Mouse (Mus musculus) lung, postnatal 0 days (tissue): ENCODE measurements at regions not wholly inside any gene's neighbourhood (a gene's known extent, or its start where the extent isn't known, plus 50 kb on each side); places are given as distances from the start of the nearest gene placed in this dataset.
A peak's percentile ranks its signal among the peaks of the same experiment; 100 is the strongest.

ENCODE experiments used
- ATAC-seq: fragments of 200-750 bp; cut with Nextera tagmentation; 2 replicates; pipeline ENCODE4 v1.8.0; 2017; ENCODE audit warnings: moderate library complexity
- DNase-seq: peaks from one replicate; pipeline ENCODE4 v3.0.0-alpha.2; 2016; ENCODE audit warnings: low spot score
- H3K27ac ChIP-seq: fragments of 300-500 bp; sonication (generic); 2 replicates; pipeline ENCODE4 v1.5.1; 2014; ENCODE audit warnings: antibody characterized with exemption, mild to moderate bottlenecking, low read length, mixed read lengths
- H3K27me3 ChIP-seq: fragments of 300-500 bp; sonication (generic); replicated peaks from 2 replicates; pipeline ENCODE4 v1.6.1; 2014; ENCODE audit warnings: low read length, mixed read lengths; ENCODE audit not compliant: insufficient read depth
- H3K36me3 ChIP-seq: fragments of 300-500 bp; sonication (generic); 2 replicates; pipeline ENCODE4 v1.6.1; 2014; ENCODE audit warnings: low read length, mixed read lengths; ENCODE audit not compliant: insufficient read depth
- H3K4me1 ChIP-seq: fragments of 300-500 bp; sonication (generic); 2 replicates; pipeline ENCODE4 v1.6.1; 2014; ENCODE audit warnings: antibody characterized with exemption, low read depth, low read length, mixed read lengths; ENCODE audit not compliant: insufficient read depth
- H3K4me2 ChIP-seq: fragments of 300-500 bp; sonication (generic); replicated peaks from 2 replicates; pipeline ENCODE4 v1.6.1; 2014; ENCODE audit warnings: low read depth, mild to moderate bottlenecking, low read length, moderate library complexity, mixed read lengths
- H3K4me3 ChIP-seq: fragments of 300-500 bp; sonication (generic); 2 replicates; pipeline ENCODE4 v1.5.1; 2014; ENCODE audit warnings: low read depth, low read length
- H3K9ac ChIP-seq: fragments of 300-500 bp; sonication (generic); replicated peaks from 2 replicates; pipeline ENCODE4 v1.6.1; 2014; ENCODE audit warnings: low read depth, mild to moderate bottlenecking
- H3K9me3 ChIP-seq: fragments of 300-500 bp; sonication (generic); 2 replicates; pipeline ENCODE4 v1.6.1; 2016; ENCODE audit warnings: low read length, mixed read lengths
- CTCF ChIP-seq: IDR thresholded peaks from 2 replicates; pipeline ENCODE4 v1.5.1; 2016; ENCODE audit warnings: antibody characterized with exemption, mild to moderate bottlenecking
- EP300 ChIP-seq: IDR thresholded peaks from 2 replicates; pipeline ENCODE4 v1.6.1; 2016; ENCODE audit warnings: antibody characterized with exemption, mild to moderate bottlenecking, control low read depth
- WGBS: fragments of 180-500 bp; shearing (Covaris S2); extraction: QIAGEN DNeasy Blood & Tissue Kit; methylation state at CpG from one replicate; pipeline ENCODE4 v1.1.7; 2014; 5-methylcytosine and 5-hydroxymethylcytosine counted together

- TF ChIP-seq CTCF (no peak), EP300 (no peak)
- H3K4me1 ChIP-seq, result peaks cover 8% of the 10 kb centered on the region
- H3K4me2 ChIP-seq, result no peak overlapping the region
- H3K27me3 ChIP-seq, result no peaks in the 10 kb centered on the region
- ATAC-seq (no peak), DNase-seq (peak; percentile 57)
- no peaks in the 10 kb centered on the region for H3K9me3 ChIP-seq
- H3K27ac ChIP-seq, result no peak overlapping the region
- H3K4me3 ChIP-seq, result no peak overlapping the region
- WGBS, result 51% methylated on average over 4 of the region's 4 CpGs
- H3K36me3 ChIP-seq, result no peaks in the 10 kb centered on the region
- H3K9ac ChIP-seq, result no peak overlapping the region
These were observed 76.3 kb downstream of the Ets2 start for GRCm38 (mm10) chr16:95778173-95778572.

- TF ChIP-seq CTCF (no peak), EP300 (peak; percentile 87)
- WGBS, result 55% methylated on average over 10 of the region's 10 CpGs
- ATAC-seq, result peak; percentile 90
These were observed 74.9 kb downstream of the Ets2 start for GRCm38 (mm10) chr16:95776610-95777363.

GRCm38 (mm10) chr16:95776010-95776409, 74.1 kb downstream of the Ets2 start:
- TF ChIP-seq EP300, result no peak
- TF ChIP-seq CTCF, result no peak
- ATAC-seq, result no peak
- Histone ChIP-seq H3K9ac (no peak overlapping the region), H3K4me2 (no peak overlapping the region), H3K27ac (no peak overlapping the region), H3K4me3 (no peak overlapping the region), H3K4me1 (peaks cover 8% of the 10 kb centered on the region), H3K36me3 (no peaks in the 10 kb centered on the region), H3K27me3 (no peaks in the 10 kb centered on the region), H3K9me3 (no peaks in the 10 kb centered on the region)
- 95% methylated on average over 1 of the region's 1 CpGs for WGBS
- DNase-seq, result no peak

More at GRCm38 (mm10) chr16:95776610-95777363, 74.9 kb downstream of the Ets2 start:
- Histone ChIP-seq H3K4me2 (no peak overlapping the region), H3K27me3 (no peaks in the 10 kb centered on the region), H3K9me3 (no peaks in the 10 kb centered on the region), H3K4me3 (no peak overlapping the region), H3K9ac (no peak overlapping the region), H3K27ac (no peak overlapping the region), H3K4me1 (peaks cover 8% of the 10 kb centered on the region), H3K36me3 (no peaks in the 10 kb centered on the region)
- peak; percentile 80 for DNase-seq

- WGBS, result 59% methylated on average over 5 of the region's 5 CpGs
- TF ChIP-seq EP300, result no peak
- TF ChIP-seq CTCF, result no peak
These were observed 73.5 kb downstream of the Ets2 start for GRCm38 (mm10) chr16:95775361-95775760.

GRCm38 (mm10) chr16:95773151-95773550, 71.3 kb downstream of the Ets2 start:
- Histone ChIP-seq H3K9me3 (no peaks in the 10 kb centered on the region), H3K27me3 (no peaks in the 10 kb centered on the region), H3K9ac (no peak overlapping the region), H3K36me3 (no peaks in the 10 kb centered on the region), H3K4me3 (no peak overlapping the region), H3K4me2 (no peak overlapping the region), H3K27ac (no peak overlapping the region), H3K4me1 (peaks cover 18% of the 10 kb centered on the region)
- ATAC-seq (no peak), DNase-seq (no peak)
- TF ChIP-seq CTCF, result no peak
- 90% methylated on average over 3 of the region's 3 CpGs for WGBS

More at GRCm38 (mm10) chr16:95775361-95775760, 73.5 kb downstream of the Ets2 start:
- H3K9ac ChIP-seq, result no peak overlapping the region
- H3K36me3 ChIP-seq, result no peaks in the 10 kb centered on the region
- no peak for ATAC-seq
- DNase-seq, result no peak
- no peaks in the 10 kb centered on the region for H3K27me3 ChIP-seq
- H3K9me3 ChIP-seq, result no peaks in the 10 kb centered on the region
- no peak overlapping the region for H3K4me2 ChIP-seq
- H3K27ac ChIP-seq, result no peak overlapping the region
- peaks cover 12% of the 10 kb centered on the region for H3K4me1 ChIP-seq
- H3K4me3 ChIP-seq, result no peak overlapping the region
